In genomic region chr10:79943471-79943901, GRCm38 (mm10) we compare ENCODE assay signal across 13 mouse cellular contexts. TPM values are rescaled to one million over a fixed set of nuclear protein-coding genes. Genes with fewer than 3 reads are reported as not detected.
DNase-seq lines count a peak whose midpoint lies in the region; ATAC-seq and TF ChIP-seq lines count a peak whose summit lies in the region.
"Had no signal": no experiment of that assay in that cellular context is flagged by ENCODE, and none has a peak within 500 bp of the region (broad histone marks: within the 10 kb centered on the region; RNA-seq: fewer than 3 reads in every experiment).

No protein-coding gene starts in this region.

- no peak overlapping the region for H3K4me2 ChIP-seq in kidney, embryonic 15.5 days
- no peak overlapping the region for H3K4me2 ChIP-seq in limb, embryonic 14.5 days (replicated peaks; ENCODE audit: low read depth, low read length, severe bottlenecking)
- H3K4me2 ChIP-seq: heart, embryonic 15.5 days had no signal

- TF ChIP-seq CTCF in bone marrow, adult 2 months (IDR thresholded peaks at IDR 0.05; ENCODE audit: control insufficient read depth, insufficient read depth, low read length) = no peak

- no peak for ATAC-seq in kidney, embryonic 15.5 days (replicated peaks; ENCODE audit: low FRiP score)
- ATAC-seq in limb, embryonic 14.5 days (ENCODE audit: low FRiP score, low read depth) = no peak
- ATAC-seq: inflammation-experienced regulatory T-cells, adult 6 months had no signal

- TF ChIP-seq POLR2A in bone marrow, adult 2 months (IDR thresholded peaks at IDR 0.05; ENCODE audit: borderline replicate concordance, control insufficient read depth, low read depth, low read length) = no peak
- TF ChIP-seq POLR2A in limb, embryonic 14.5 days (IDR thresholded peaks at IDR 0.05; ENCODE audit: borderline replicate concordance, extremely low read depth, insufficient read depth, insufficient read length) = no peak

- no peaks in the 10 kb centered on the region for H3K27me3 ChIP-seq in kidney, embryonic 15.5 days
- H3K27me3 ChIP-seq in limb, embryonic 14.5 days (ENCODE audit: control insufficient read depth, insufficient read depth, low read length) = no peaks in the 10 kb centered on the region
- H3K27me3 ChIP-seq: heart, embryonic 15.5 days had no signal

- no peak for DNase-seq in kidney, adult 8-10 months
- DNase-seq in A20 (ENCODE audit: low read depth, low spot score) = peak; percentile 81
- DNase-seq in limb, embryonic 14.5 days (ENCODE audit: low spot score) = no peak
- no peak for DNase-seq in left cerebral cortex, adult 11 months (ENCODE audit: low spot score)
- DNase-seq in spleen, postnatal 4 days (ENCODE audit: low spot score in 2 of 2) = no peak
- DNase-seq in layer of hippocampus, postnatal 10 days (ENCODE audit: low spot score in 2 of 2) = no peak
- DNase-seq: adrenal gland, postnatal 36 days; cerebellum, adult 11 months; gastrocnemius, adult 2 months had no signal

- H3K36me3 ChIP-seq in kidney, embryonic 15.5 days = peaks cover 30% of the 10 kb centered on the region
- H3K36me3 ChIP-seq in limb, embryonic 14.5 days (ENCODE audit: control insufficient read depth, insufficient read depth, low read length) = peaks cover 31% of the 10 kb centered on the region

- no peaks in the 10 kb centered on the region for H3K9me3 ChIP-seq in kidney, embryonic 15.5 days (replicated peaks)
- no peaks in the 10 kb centered on the region for H3K9me3 ChIP-seq in limb, embryonic 14.5 days (ENCODE audit: control insufficient read depth, low read length)
- H3K9me3 ChIP-seq: heart, embryonic 15.5 days had no signal

- 48% methylated on average over 9 of the region's 9 CpGs for WGBS in kidney, embryonic 15.5 days
- 72% methylated on average over 9 of the region's 9 CpGs for WGBS in bone marrow, adult 2 months
- WGBS in limb, embryonic 14.5 days = 46% methylated on average over 9 of the region's 9 CpGs

- no peak overlapping the region for H3K9ac ChIP-seq in kidney, embryonic 15.5 days
- no peak overlapping the region; the same call in 1 of the 2 replicates for H3K9ac ChIP-seq in limb, embryonic 14.5 days (ENCODE audit: low read depth, low read length, severe bottlenecking)
- H3K9ac ChIP-seq: heart, embryonic 15.5 days had no signal

- no peak overlapping the region for H3K4me3 ChIP-seq in kidney, embryonic 15.5 days (replicated peaks)
- H3K4me3 ChIP-seq in bone marrow, adult 2 months (replicated peaks; ENCODE audit: control insufficient read depth, low read depth, low read length) = no peak overlapping the region
- no peak overlapping the region for H3K4me3 ChIP-seq in limb, embryonic 14.5 days (replicated peaks; ENCODE audit: low read length)
- H3K4me3 ChIP-seq: gastrocnemius, adult 2 months; heart, embryonic 15.5 days had no signal

- peaks cover 77% of the 10 kb centered on the region for H3K4me1 ChIP-seq in kidney, embryonic 15.5 days
- H3K4me1 ChIP-seq in bone marrow, adult 2 months (ENCODE audit: control insufficient read depth, insufficient read depth, low read length) = peaks cover 16% of the 10 kb centered on the region
- H3K4me1 ChIP-seq in limb, embryonic 14.5 days (ENCODE audit: control insufficient read depth, insufficient read depth, low read length) = peaks cover 19% of the 10 kb centered on the region

- H3K27ac ChIP-seq in kidney, embryonic 15.5 days = peak overlapping the region; percentile 94
- H3K27ac ChIP-seq in bone marrow, adult 2 months (ENCODE audit: control insufficient read depth, insufficient read depth, low read depth, low read length, poor library complexity) = peak overlapping the region; percentile 43
- peak overlapping the region; percentile 26; the same call in 1 of the 2 replicates for H3K27ac ChIP-seq in limb, embryonic 14.5 days (replicated peaks; ENCODE audit: low read depth, low read length)
- H3K27ac ChIP-seq: gastrocnemius, adult 2 months; heart, embryonic 15.5 days had no signal

RNA-seq across cellular contexts. Expression of gene Wdr18, which starts 16.5 kb away (rescaled TPM):
- polyA plus RNA-seq in kidney, embryonic 15.5 days (2015; fragmentation: Nextera tagmentation; extraction: Ambion mirVana) = 115 TPM in 2 replicates
- polyA plus RNA-seq in bone marrow, adult 2 months (2011; ENCODE audit: insufficient read depth, insufficient read length, low replicate concordance, missing spikeins) = 26.7 and 43.3 TPM in 2 replicates
- polyA plus RNA-seq in limb, embryonic 14.5 days (2012; rRNA removed) = 58.7 and 78.5 TPM in 2 replicates
- polyA plus RNA-seq in limb, embryonic 14.5 days (2014; fragmentation: Nextera tagmentation; extraction: Ambion mirVana) = 99.8 and 106 TPM in 2 replicates
- 10 to 100 TPM; 41.8 to 46.5 TPM for total RNA-seq in layer of hippocampus, postnatal 10 days (2021)

RNA-seq across cellular contexts. Expression of gene Arid3a, which starts 16.6 kb away (rescaled TPM):
- 7.3 and 7.4 TPM in 2 replicates for polyA plus RNA-seq in kidney, embryonic 15.5 days (2015; fragmentation: Nextera tagmentation; extraction: Ambion mirVana)
- polyA plus RNA-seq in bone marrow, adult 2 months (2011; ENCODE audit: insufficient read depth, insufficient read length, low replicate concordance, missing spikeins) = 12.4 and 27.6 TPM in 2 replicates
- polyA plus RNA-seq in limb, embryonic 14.5 days (2012; rRNA removed) = 8.6 and 12.6 TPM in 2 replicates
- 4.8 and 5.0 TPM in 2 replicates for polyA plus RNA-seq in limb, embryonic 14.5 days (2014; fragmentation: Nextera tagmentation; extraction: Ambion mirVana)
- total RNA-seq in layer of hippocampus, postnatal 10 days (2021) = 1 to 10 TPM; 5.5 to 8.4 TPM

RNA-seq across cellular contexts. Expression of gene R3hdm4, which starts 22.5 kb away (rescaled TPM):
- 142 and 155 TPM in 2 replicates for polyA plus RNA-seq in kidney, embryonic 15.5 days (2015; fragmentation: Nextera tagmentation; extraction: Ambion mirVana)
- 182 and 197 TPM in 2 replicates for polyA plus RNA-seq in bone marrow, adult 2 months (2011; ENCODE audit: insufficient read depth, insufficient read length, low replicate concordance, missing spikeins)
- polyA plus RNA-seq in limb, embryonic 14.5 days (2012; rRNA removed) = 158 and 219 TPM in 2 replicates
- 141 and 152 TPM in 2 replicates for polyA plus RNA-seq in limb, embryonic 14.5 days (2014; fragmentation: Nextera tagmentation; extraction: Ambion mirVana)
- total RNA-seq in layer of hippocampus, postnatal 10 days (2021) = 100 to 1,000 TPM; 380 to 386 TPM

RNA-seq across cellular contexts. Expression of gene Kiss1r, which starts 26.7 kb away (rescaled TPM):
- 0.71 and 1.2 TPM in 2 replicates for polyA plus RNA-seq in kidney, embryonic 15.5 days (2015; fragmentation: Nextera tagmentation; extraction: Ambion mirVana)
- 1.5 TPM in 1 of 2 replicates, not detected in the other for polyA plus RNA-seq in bone marrow, adult 2 months (2011; ENCODE audit: insufficient read depth, insufficient read length, low replicate concordance, missing spikeins)
- polyA plus RNA-seq in limb, embryonic 14.5 days (2012; rRNA removed) = 2.5 and 2.8 TPM in 2 replicates
- polyA plus RNA-seq in limb, embryonic 14.5 days (2014; fragmentation: Nextera tagmentation; extraction: Ambion mirVana) = 0.17 and 0.26 TPM in 2 replicates
- 1 to 10 TPM; 7.5 TPM for total RNA-seq in layer of hippocampus, postnatal 10 days (2021)
- polyA plus RNA-seq: inflammation-experienced regulatory T-cells, adult 6 months had no signal

RNA-seq across cellular contexts. Expression of gene Grin3b, which starts 27.0 kb away (rescaled TPM):
- polyA plus RNA-seq in kidney, embryonic 15.5 days (2015; fragmentation: Nextera tagmentation; extraction: Ambion mirVana) = 0.31 and 0.39 TPM in 2 replicates
- not detected in 2 replicates for polyA plus RNA-seq in bone marrow, adult 2 months (2011; ENCODE audit: insufficient read depth, insufficient read length, low replicate concordance, missing spikeins)
- polyA plus RNA-seq in limb, embryonic 14.5 days (2012; rRNA removed) = 0.72 and 0.76 TPM in 2 replicates
- 0.23 and 0.55 TPM in 2 replicates for polyA plus RNA-seq in limb, embryonic 14.5 days (2014; fragmentation: Nextera tagmentation; extraction: Ambion mirVana)
- under 1 TPM; 0.13 to 0.27 TPM for total RNA-seq in layer of hippocampus, postnatal 10 days (2021)
- total RNA-seq: adrenal gland, postnatal 36 days had no signal

Comparison
In these comparisons a context has a peak if more than half of its experiments do, and no peak if none do; other contexts are left out.
1. H3K27ac ChIP-seq: peak in every context shown above with its lines; median percentile 94 in kidney, embryonic 15.5 days; 43 in bone marrow, adult 2 months; 26 in limb, embryonic 14.5 days.